Mouse (Mus musculus) heart, postnatal 0 days (tissue): ENCODE measurements around the gene Ect2l. TPM values are rescaled to one million over a fixed set of nuclear protein-coding genes. Genes with fewer than 3 reads are reported as not detected.

Experiments
- ATAC-seq: fragments of 200-750 bp; cut with Nextera tagmentation; 2 replicates; pipeline ENCODE4 v1.8.0; 2017; ENCODE audit warnings: low read depth, moderate number of reproducible peaks, moderate library complexity; ENCODE audit not compliant: insufficient read depth
- DNase-seq: peaks from one replicate; pipeline ENCODE4 v3.0.0-alpha.2; 2016; ENCODE audit warnings: low spot score
- H3K27ac ChIP-seq: fragments of 300-500 bp; sonication (generic); 2 replicates; pipeline ENCODE4 v1.5.1; 2014; ENCODE audit warnings: low read depth, mild to moderate bottlenecking
- H3K27me3 ChIP-seq: fragments of 300-500 bp; sonication (generic); 2 replicates; pipeline ENCODE4 v1.6.1; 2014; ENCODE audit warnings: low read length, mixed read lengths; ENCODE audit not compliant: control insufficient read depth, insufficient read depth
- H3K36me3 ChIP-seq: fragments of 300-500 bp; sonication (generic); replicated peaks from 2 replicates; pipeline ENCODE4 v1.6.1; 2014; ENCODE audit warnings: low read length, mixed read lengths; ENCODE audit not compliant: control insufficient read depth, insufficient read depth
- H3K4me1 ChIP-seq: fragments of 300-500 bp; sonication (generic); 2 replicates; pipeline ENCODE4 v1.6.1; 2014; ENCODE audit warnings: antibody characterized with exemption; ENCODE audit not compliant: control insufficient read depth, insufficient read depth
- H3K4me2 ChIP-seq: fragments of 300-500 bp; sonication (generic); 2 replicates; pipeline ENCODE4 v1.6.1; 2014; ENCODE audit warnings: low read depth, mild to moderate bottlenecking, low read length, moderate library complexity
- H3K4me3 ChIP-seq: fragments of 300-500 bp; sonication (generic); 2 replicates; pipeline ENCODE4 v1.5.1; 2014; ENCODE audit warnings: low read depth, low read length
- H3K9ac ChIP-seq: fragments of 300-500 bp; sonication (generic); replicated peaks from 2 replicates; pipeline ENCODE4 v1.6.1; 2014; ENCODE audit warnings: low read depth, low read length, mixed read lengths
- H3K9me3 ChIP-seq: fragments of 300-500 bp; sonication (generic); replicated peaks from 2 replicates; pipeline ENCODE4 v1.6.1; 2016; ENCODE audit warnings: low read length; ENCODE audit not compliant: control insufficient read depth
- CTCF ChIP-seq: IDR thresholded peaks from 2 replicates; pipeline ENCODE4 v1.5.1; 2016; ENCODE audit warnings: antibody characterized with exemption, control low read depth, low read depth
- EP300 ChIP-seq: IDR thresholded peaks from 2 replicates; pipeline ENCODE4 v1.6.1; 2016; ENCODE audit warnings: antibody characterized with exemption, low read depth
- WGBS: fragments of 180-500 bp; shearing (Covaris S2); extraction: QIAGEN DNeasy Blood & Tissue Kit; methylation state at CpG from one replicate; pipeline ENCODE4 v1.1.7; 2014; 5-methylcytosine and 5-hydroxymethylcytosine counted together
- polyA plus RNA-seq: library from polyadenylated mRNA; unstranded; fragments of >200 nt; fragmentation: Nextera tagmentation; extraction: Ambion mirVana; gene quantifications from 2 replicates; pipeline ENCODE4 v1.2.1, GENCODE M21; 2015
- total RNA-seq: library from RNA; depleted of rRNA; stranded (reverse); fragments of >200 nt; gene quantifications from 2 replicates; pipeline ENCODE4 v1.2.3, GENCODE M21; 2014; ENCODE audit warnings: low replicate concordance; rRNA removed

Gene Ect2l
- total and polyA plus RNA-seq, 2 experiments from 2014 or later = 0.60 TPM; not detected in 1

DNA sequence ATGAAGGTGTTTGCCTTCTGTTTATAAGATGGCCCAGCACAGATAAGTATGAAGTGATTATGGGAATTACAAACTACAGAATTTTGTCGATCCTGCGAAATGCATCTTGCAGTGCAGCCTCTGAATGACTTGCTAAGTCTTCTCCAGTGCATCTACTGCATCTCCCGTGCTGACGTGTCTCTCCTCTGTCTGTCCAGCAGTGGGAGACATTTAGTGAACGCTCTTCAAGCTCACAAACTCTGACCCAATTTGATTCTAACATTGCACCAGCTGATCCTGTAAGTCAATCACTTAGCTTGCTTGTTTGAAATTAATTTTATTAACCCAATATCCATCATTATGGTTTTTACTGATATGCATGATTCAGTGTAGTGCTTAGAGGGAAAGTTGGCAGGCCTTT is 103.2 kb downstream of the Ect2l start:
- Histone ChIP-seq H3K4me1 (no peaks in the 10 kb centered on the region), H3K9ac (no peak overlapping the region), H3K27ac (no peak overlapping the region), H3K4me3 (no peak overlapping the region), H3K9me3 (no peaks in the 10 kb centered on the region), H3K4me2 (no peak overlapping the region), H3K27me3 (no peaks in the 10 kb centered on the region), H3K36me3 (peaks cover 20% of the 10 kb centered on the region)
- ATAC-seq (0 out of 2 replicates have a peak, but pooled peaks have one; percentile 39), DNase-seq (peak; percentile 46)
- 68% methylated on average over 5 of the region's 5 CpGs for WGBS
- peak; percentile 64 for TF ChIP-seq CTCF
- TF ChIP-seq EP300 = no peak

- Histone ChIP-seq H3K27ac (no peak overlapping the region), H3K27me3 (no peaks in the 10 kb centered on the region), H3K4me3 (no peak overlapping the region), H3K9me3 (no peaks in the 10 kb centered on the region), H3K4me2 (no peak overlapping the region), H3K9ac (no peak overlapping the region), H3K36me3 (peaks cover 39% of the 10 kb centered on the region), H3K4me1 (no peaks in the 10 kb centered on the region)
- DNase-seq (no peak), ATAC-seq (no peak)
- TF ChIP-seq EP300 = no peak
- TF ChIP-seq CTCF = peak; percentile 48
- 47% methylated on average over 5 of the region's 5 CpGs for WGBS
Measured at GRCm38 (mm10) chr10:18102166-18102565, 108.5 kb downstream of the Ect2l start.

DNA sequence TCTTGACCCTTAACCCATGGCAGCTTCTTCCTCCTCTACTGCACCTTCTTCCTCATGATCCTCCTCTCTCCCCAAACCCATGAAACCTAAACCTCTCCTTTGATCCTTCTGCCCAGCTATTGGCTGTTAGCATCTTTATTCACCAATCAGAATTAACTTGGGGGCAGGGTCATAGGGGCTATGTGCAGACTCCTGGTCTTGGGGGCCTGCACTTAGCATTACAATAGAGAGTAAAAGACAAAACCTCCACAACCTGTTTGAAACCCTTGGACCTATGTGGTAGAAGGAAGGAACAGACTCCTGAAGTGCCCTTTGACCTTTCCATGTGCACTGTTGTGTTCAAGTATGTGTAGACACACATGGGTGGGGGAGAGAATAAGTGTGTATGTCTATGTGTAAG is 120.0 kb downstream of the Ect2l start:
- DNase-seq (no peak), ATAC-seq (no peak)
- no peaks in the 10 kb centered on the region for H3K27me3 ChIP-seq
- H3K4me1 ChIP-seq = no peaks in the 10 kb centered on the region
- H3K9me3 ChIP-seq = 0 out of 2 replicates have a peak, but pooled peaks cover 8% of the 10 kb centered on the region
- TF ChIP-seq CTCF (no peak), EP300 (no peak)
- no peak overlapping the region for H3K9ac ChIP-seq
- no peak overlapping the region for H3K4me2 ChIP-seq
- peaks cover 36% of the 10 kb centered on the region for H3K36me3 ChIP-seq
- no peak overlapping the region for H3K4me3 ChIP-seq
- no peak overlapping the region for H3K27ac ChIP-seq

- Histone ChIP-seq H3K36me3 (no peaks in the 10 kb centered on the region), H3K9me3 (0 out of 2 replicates have a peak, but pooled peaks cover 8% of the 10 kb centered on the region)
- DNase-seq = no peak
Measured at GRCm38 (mm10) chr10:18082772-18083171, 127.9 kb downstream of the Ect2l start.

DNA sequence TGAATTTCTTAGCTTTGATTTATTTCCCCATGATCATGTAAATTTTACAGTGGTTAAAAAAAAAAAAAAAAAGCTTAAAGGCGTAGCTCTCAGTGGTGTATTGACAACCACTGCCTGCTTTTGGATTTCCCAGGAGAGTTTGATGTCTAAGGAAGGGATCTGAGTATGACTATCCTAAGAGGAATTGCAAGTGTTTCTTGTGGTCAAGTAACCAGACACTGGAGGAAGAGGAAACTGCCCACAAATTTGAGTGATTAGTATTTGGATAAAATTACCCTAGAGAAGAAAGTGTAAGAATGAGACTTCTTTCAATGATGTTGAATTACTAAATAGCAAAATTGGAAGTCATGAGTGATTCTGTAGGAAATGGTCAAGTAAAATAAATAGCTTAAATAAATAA is 129.2 kb downstream of the Ect2l start:
- Histone ChIP-seq H3K27me3 (no peaks in the 10 kb centered on the region), H3K4me3 (no peak overlapping the region), H3K9me3 (0 out of 2 replicates have a peak, but pooled peaks cover 5% of the 10 kb centered on the region), H3K4me2 (no peak overlapping the region), H3K4me1 (peaks cover 8% of the 10 kb centered on the region), H3K27ac (no peak overlapping the region), H3K36me3 (no peaks in the 10 kb centered on the region), H3K9ac (no peak overlapping the region)
- no peak for TF ChIP-seq CTCF
- no peak for DNase-seq
- ATAC-seq = no peak
- 87% methylated on average over 1 of the region's 1 CpGs for WGBS

More at GRCm38 (mm10) chr10:18082772-18083171, 127.9 kb downstream of the Ect2l start:
- H3K27ac ChIP-seq = no peak overlapping the region
- 93% methylated on average over 6 of the region's 6 CpGs for WGBS
- H3K9ac ChIP-seq = no peak overlapping the region
- no peak for ATAC-seq
- H3K4me1 ChIP-seq = peaks cover 8% of the 10 kb centered on the region
- TF ChIP-seq EP300 (no peak), CTCF (no peak)
- H3K4me3 ChIP-seq = no peak overlapping the region
- H3K4me2 ChIP-seq = no peak overlapping the region
- H3K27me3 ChIP-seq = no peaks in the 10 kb centered on the region

Other genes with a start within 250 kb of the Ect2l start
- gene Abracl, start 187.6 kb downstream of the Ect2l start, total RNA-seq = 84.3 and 88.7 TPM in 2 replicates
- gene Abracl, start 187.6 kb downstream of the Ect2l start, polyA plus RNA-seq = 255 and 288 TPM in 2 replicates
- 43.4 and 48.3 TPM in 2 replicates for gene Reps1, start 155.0 kb downstream of the Ect2l start, total RNA-seq
- 6.9 and 9.2 TPM in 2 replicates for gene Reps1, start 155.0 kb downstream of the Ect2l start, polyA plus RNA-seq
- gene Ccdc28a, start 24.1 kb upstream of the Ect2l start, total RNA-seq = 0.65 and 8.3 TPM in 2 replicates
- 7.2 and 12.5 TPM in 2 replicates for gene Ccdc28a, start 24.1 kb upstream of the Ect2l start, polyA plus RNA-seq
- gene Nhsl1, start 108.1 kb upstream of the Ect2l start, total RNA-seq = 20.1 and 31.7 TPM in 2 replicates
- 8.8 and 10.1 TPM in 2 replicates for gene Nhsl1, start 108.1 kb upstream of the Ect2l start, polyA plus RNA-seq